Mouse (Mus musculus): Measurements from ENCODE around the gene Trim29. TPM values are rescaled to one million over a fixed set of nuclear protein-coding genes. Genes with fewer than 3 reads are reported as not detected.

The Trim29 gene
- total RNA-seq (2015; ENCODE audit: low replicate concordance) (not detected in 2 replicates), total RNA-seq (2017; ENCODE audit: low replicate concordance) (not detected in 2 replicates)

GRCm38 (mm10) chr9:43310538-43310937 lies at the start of gene Trim29:
Gene Trim29, plus strand, starts transcription at chr9:43310848.
- ATAC-seq (replicated peaks; ENCODE audit: low FRiP score, poor library complexity, severe bottlenecking): no peak

- ATAC-seq (replicated peaks; ENCODE audit: low FRiP score, poor library complexity, severe bottlenecking): no peak
Measured at GRCm38 (mm10) chr9:43261124-43261907, 49.3 kb upstream of the Trim29 start.

- no peak for ATAC-seq (replicated peaks; ENCODE audit: low FRiP score, poor library complexity, severe bottlenecking)
Measured at GRCm38 (mm10) chr9:43261941-43262340, 48.7 kb upstream of the Trim29 start.

GRCm38 (mm10) chr9:43262390-43262789 lies 48.3 kb upstream of the Trim29 start:
- no peak for ATAC-seq (replicated peaks; ENCODE audit: low FRiP score, poor library complexity, severe bottlenecking)

GRCm38 (mm10) chr9:43262811-43263550 lies 47.7 kb upstream of the Trim29 start:
- no peak for ATAC-seq (replicated peaks; ENCODE audit: low FRiP score, poor library complexity, severe bottlenecking)

- no peak for ATAC-seq (replicated peaks; ENCODE audit: low FRiP score, poor library complexity, severe bottlenecking)
Measured at GRCm38 (mm10) chr9:43263946-43264451, 46.6 kb upstream of the Trim29 start.

- ATAC-seq (replicated peaks; ENCODE audit: low FRiP score, poor library complexity, severe bottlenecking): no peak
Measured at GRCm38 (mm10) chr9:43265194-43265593, 45.5 kb upstream of the Trim29 start.

- ATAC-seq (replicated peaks; ENCODE audit: low FRiP score, poor library complexity, severe bottlenecking): peak; percentile 81
Measured at GRCm38 (mm10) chr9:43267357-43267756, 43.3 kb upstream of the Trim29 start.

GRCm38 (mm10) chr9:43269166-43269565 lies 41.5 kb upstream of the Trim29 start:
- no peak for ATAC-seq (replicated peaks; ENCODE audit: low FRiP score, poor library complexity, severe bottlenecking)

GRCm38 (mm10) chr9:43270723-43271252 lies 39.9 kb upstream of the Trim29 start:
- no peak for ATAC-seq (replicated peaks; ENCODE audit: low FRiP score, poor library complexity, severe bottlenecking)

GRCm38 (mm10) chr9:43271761-43272518 lies 38.7 kb upstream of the Trim29 start:
- ATAC-seq (replicated peaks; ENCODE audit: low FRiP score, poor library complexity, severe bottlenecking): no peak

GRCm38 (mm10) chr9:43273735-43274134 lies 36.9 kb upstream of the Trim29 start:
- no peak for ATAC-seq (replicated peaks; ENCODE audit: low FRiP score, poor library complexity, severe bottlenecking)

- ATAC-seq (replicated peaks; ENCODE audit: low FRiP score, poor library complexity, severe bottlenecking): peak; percentile 79
Measured at GRCm38 (mm10) chr9:43284284-43284683, 26.4 kb upstream of the Trim29 start.

- no peak for ATAC-seq (replicated peaks; ENCODE audit: low FRiP score, poor library complexity, severe bottlenecking)
Measured at GRCm38 (mm10) chr9:43285281-43285680, 25.4 kb upstream of the Trim29 start.

- ATAC-seq (replicated peaks; ENCODE audit: low FRiP score, poor library complexity, severe bottlenecking): 0 out of 2 replicates have a peak, but pooled peaks have one; percentile 48
Measured at GRCm38 (mm10) chr9:43286870-43287269, 23.8 kb upstream of the Trim29 start.

GRCm38 (mm10) chr9:43293058-43293457 lies 17.6 kb upstream of the Trim29 start:
- no peak for ATAC-seq (replicated peaks; ENCODE audit: low FRiP score, poor library complexity, severe bottlenecking)

- no peak for ATAC-seq (replicated peaks; ENCODE audit: low FRiP score, poor library complexity, severe bottlenecking)
Measured at GRCm38 (mm10) chr9:43300394-43300793, 10.3 kb upstream of the Trim29 start.

GRCm38 (mm10) chr9:43302989-43303388 lies 7.7 kb upstream of the Trim29 start:
- ATAC-seq (replicated peaks; ENCODE audit: low FRiP score, poor library complexity, severe bottlenecking): no peak

GRCm38 (mm10) chr9:43305882-43306281 lies 4.8 kb upstream of the Trim29 start:
- ATAC-seq (replicated peaks; ENCODE audit: low FRiP score, poor library complexity, severe bottlenecking): no peak

Measured in erythroid progenitor cell, adult 5-6 weeks (primary cell).